Mouse (Mus musculus) MEL (cell line): ENCODE results near the gene Aven. TPM values are rescaled to one million over a fixed set of nuclear protein-coding genes. Genes with fewer than 3 reads are reported as not detected.

Experiments used
- DNase-seq: peaks from one replicate; pipeline ENCODE4 v3.0.0; 2011; ENCODE audit warnings: low read depth, low spot score
- H3K27ac ChIP-seq: 2 replicates; pipeline ENCODE4 v1.5.1; 2012; ENCODE audit warnings: low read depth, mild to moderate bottlenecking, control low read depth, low read length, moderate library complexity; ENCODE audit not compliant: control insufficient read depth
- H3K27me3 ChIP-seq, 2 experiments: fragments of 150-350 bp in 1 of 2; sonication (generic) in 1 of 2; 2 replicates each; pipeline ENCODE4 v1.6.1; 2012; ENCODE audit warnings: low read length in 2 of 2, mild to moderate bottlenecking in 2 of 2, improper control_type of control experiment in 1 of 2, moderate library complexity in 1 of 2; ENCODE audit not compliant: insufficient read depth in 2 of 2, control insufficient read depth in 1 of 2
- H3K36me3 ChIP-seq, 2 experiments: 2 replicates each; pipeline ENCODE4 v1.6.1; 2012 to 2014; ENCODE audit warnings: low read length in 2 of 2, improper control_type of control experiment in 1 of 2, inconsistent platforms in 1 of 2, mild to moderate bottlenecking in 1 of 2; ENCODE audit not compliant: insufficient read depth in 2 of 2, control insufficient read depth in 1 of 2
- H3K4me1 ChIP-seq, 2 experiments: fragments of 150-350 bp in 1 of 2; sonication (generic) in 1 of 2; 2 replicates each; pipeline ENCODE4 v1.6.1; 2012; ENCODE audit warnings: low read length in 2 of 2, improper control_type of control experiment in 1 of 2, mild to moderate bottlenecking in 1 of 2; ENCODE audit not compliant: insufficient read depth in 2 of 2, control insufficient read depth in 1 of 2
- H3K4me3 ChIP-seq, 2 experiments: fragments of 150-350 bp in 1 of 2; sonication (generic) in 1 of 2; 2 replicates each; pipeline ENCODE4 v1.5.1; 2012; ENCODE audit warnings: low read depth in 2 of 2, low read length in 2 of 2, mild to moderate bottlenecking in 2 of 2, moderate library complexity in 2 of 2, control low read depth in 1 of 2, improper control_type of control experiment in 1 of 2; ENCODE audit not compliant: control insufficient read depth in 1 of 2, insufficient read depth in 1 of 2
- H3K79me2 ChIP-seq: 2 replicates; pipeline ENCODE4 v1.6.1; 2012; ENCODE audit warnings: mild to moderate bottlenecking, low read length, moderate library complexity; ENCODE audit not compliant: control insufficient read depth, poor library complexity, insufficient read depth
- H3K9ac ChIP-seq: 2 replicates; pipeline ENCODE4 v1.6.1; 2012; ENCODE audit warnings: low read depth, mild to moderate bottlenecking, control low read depth, low read length, moderate library complexity; ENCODE audit not compliant: control insufficient read depth, poor library complexity, severe bottlenecking
- H3K9me3 ChIP-seq: fragments of 150-350 bp; sonication (generic); replicated peaks from 2 replicates; pipeline ENCODE4 v1.6.1; 2012; ENCODE audit warnings: mild to moderate bottlenecking, low read length, improper control_type of control experiment, moderate library complexity; ENCODE audit not compliant: insufficient read depth
- BHLHE40 ChIP-seq: IDR thresholded peaks from 2 replicates; pipeline ENCODE4 v1.6.1; 2012; ENCODE audit warnings: low read depth, mild to moderate bottlenecking, inconsistent platforms, low read length, improper control_type of control experiment, borderline replicate concordance
- CHD1 ChIP-seq: IDR thresholded peaks from 2 replicates; pipeline ENCODE4 v1.6.1; 2012; ENCODE audit warnings: low read depth, mild to moderate bottlenecking, inconsistent platforms, low read length, improper control_type of control experiment
- CHD2 ChIP-seq: IDR thresholded peaks from 2 replicates; pipeline ENCODE4 v1.6.1; 2011; ENCODE audit warnings: low read length, improper control_type of control experiment
- CTCF ChIP-seq, 3 experiments: IDR thresholded peaks in 2 of 3; conservative IDR thresholded peaks in 1 of 3; 2 replicates each; pipeline ENCODE4 v1.5.1; 2011 to 2012; ENCODE audit warnings: low read length in 3 of 3, low read depth in 2 of 3, mild to moderate bottlenecking in 2 of 3, improper control_type of control experiment in 1 of 3, inconsistent platforms in 1 of 3, mixed read lengths in 1 of 3, moderate library complexity in 1 of 3; ENCODE audit not compliant: control insufficient read depth in 1 of 3, insufficient read depth in 1 of 3, poor library complexity in 1 of 3, severe bottlenecking in 1 of 3
- ELF1 ChIP-seq: IDR thresholded peaks from 2 replicates; pipeline ENCODE4 v1.6.1; 2014; ENCODE audit warnings: low read depth, mild to moderate bottlenecking, inconsistent platforms, low read length, improper control_type of control experiment, moderate library complexity
- EP300 ChIP-seq, 2 experiments: IDR thresholded peaks; 2 replicates each; pipeline ENCODE4 v1.6.1; 2011; ENCODE audit warnings: improper control_type of control experiment in 2 of 2, low read length in 2 of 2, low read depth in 1 of 2, mild to moderate bottlenecking in 1 of 2
- ETS1 ChIP-seq: IDR thresholded peaks from 2 replicates; pipeline ENCODE4 v1.6.1; 2012; ENCODE audit warnings: low read depth, mild to moderate bottlenecking, inconsistent platforms, low read length, improper control_type of control experiment, moderate library complexity
- GATA1 ChIP-seq: IDR thresholded peaks from 2 replicates; pipeline ENCODE4 v1.6.1; 2011; ENCODE audit warnings: low read depth, low read length, improper control_type of control experiment
- HCFC1 ChIP-seq: IDR thresholded peaks from 2 replicates; pipeline ENCODE4 v1.6.1; 2012; ENCODE audit warnings: low read depth, mild to moderate bottlenecking, inconsistent platforms, low read length, improper control_type of control experiment, moderate library complexity
- KAT2A ChIP-seq: conservative IDR thresholded peaks from 2 replicates; pipeline ENCODE4 v1.6.1; 2012; ENCODE audit warnings: low read depth, low read length, improper control_type of control experiment, inconsistent platforms
- MAFK ChIP-seq: IDR thresholded peaks from 2 replicates; pipeline ENCODE4 v1.6.1; 2011; ENCODE audit warnings: low read depth, mild to moderate bottlenecking, low read length, improper control_type of control experiment, borderline replicate concordance
- MAZ ChIP-seq: IDR thresholded peaks from 2 replicates; pipeline ENCODE4 v1.6.1; 2012; ENCODE audit warnings: low read depth, mild to moderate bottlenecking, inconsistent platforms, low read length, improper control_type of control experiment
- MXI1 ChIP-seq: IDR thresholded peaks from 2 replicates; pipeline ENCODE4 v1.6.1; 2011; ENCODE audit warnings: mild to moderate bottlenecking, low read depth, low read length, improper control_type of control experiment
- MYB ChIP-seq: IDR thresholded peaks from 2 replicates; pipeline ENCODE4 v1.6.1; 2011; ENCODE audit warnings: mild to moderate bottlenecking, low read depth, low read length, improper control_type of control experiment
- MYC ChIP-seq: IDR thresholded peaks from 2 replicates; pipeline ENCODE4 v1.6.1; 2011; ENCODE audit warnings: low read depth, mild to moderate bottlenecking, low read length, improper control_type of control experiment, moderate library complexity
- NRF1 ChIP-seq: IDR thresholded peaks from 2 replicates; pipeline ENCODE4 v1.6.1; 2014; ENCODE audit warnings: low read depth, mild to moderate bottlenecking, inconsistent platforms, low read length, improper control_type of control experiment, moderate library complexity; ENCODE audit not compliant: poor library complexity, insufficient read depth, severe bottlenecking
- POLR2AphosphoS2 ChIP-seq: IDR thresholded peaks from 2 replicates; pipeline ENCODE4 v1.6.1; 2011; ENCODE audit warnings: low read length, improper control_type of control experiment
- RCOR1 ChIP-seq: IDR thresholded peaks from 2 replicates; pipeline ENCODE4 v1.6.1; 2012; ENCODE audit warnings: low read depth, mild to moderate bottlenecking, inconsistent platforms, low read length, improper control_type of control experiment
- SIN3A ChIP-seq: IDR thresholded peaks from 2 replicates; pipeline ENCODE4 v1.6.1; 2012; ENCODE audit warnings: low read length, improper control_type of control experiment, inconsistent platforms
- TAL1 ChIP-seq: IDR thresholded peaks from 2 replicates; pipeline ENCODE4 v1.6.1; 2012; ENCODE audit warnings: mild to moderate bottlenecking, inconsistent platforms, low read length, moderate library complexity, mixed read lengths
- TBP ChIP-seq: IDR thresholded peaks from 2 replicates; pipeline ENCODE4 v1.8.0; 2011; ENCODE audit warnings: low read depth, low read length, improper control_type of control experiment
- TCF12 ChIP-seq: IDR thresholded peaks from 2 replicates; pipeline ENCODE4 v1.6.1; 2014; ENCODE audit warnings: low read depth, mild to moderate bottlenecking, inconsistent platforms, low read length, improper control_type of control experiment, moderate library complexity
- USF1 ChIP-seq: IDR thresholded peaks from 2 replicates; pipeline ENCODE4 v1.6.1; 2014; ENCODE audit warnings: low read depth, mild to moderate bottlenecking, inconsistent platforms, low read length, improper control_type of control experiment, moderate library complexity
- ZKSCAN1 ChIP-seq: IDR thresholded peaks from 2 replicates; pipeline ENCODE4 v1.6.1; 2012; ENCODE audit warnings: low read depth, mild to moderate bottlenecking, inconsistent platforms, low read length, improper control_type of control experiment, moderate library complexity
- ZNF384 ChIP-seq: IDR thresholded peaks from 2 replicates; pipeline ENCODE4 v1.6.1; 2012; ENCODE audit warnings: low read depth, mild to moderate bottlenecking, inconsistent platforms, low read length, improper control_type of control experiment
- polyA plus RNA-seq, 2 experiments: library from polyadenylated mRNA; stranded (reverse) in 1 of 2; unstranded in 1 of 2; fragments of >175 nt in 1 of 2; fragments of >200 nt in 1 of 2; gene quantifications; 2 replicates each; pipeline versions ENCODE4 v1.2.1 to v1.2.4; 2012; ENCODE audit warnings: low replicate concordance in 2 of 2, low read depth in 1 of 2; ENCODE audit not compliant: insufficient read length in 2 of 2, insufficient read depth in 1 of 2, missing spikeins in 1 of 2
- total RNA-seq: library from RNA; depleted of rRNA; stranded (reverse); fragments of 300-350 nt; gene quantifications from 2 replicates; pipeline ENCODE4 v1.2.3, GENCODE M21; 2012

Aven gene
- total and polyA plus RNA-seq, 3 experiments = 33.4 to 72.8 (median 50.3) TPM

DNA sequence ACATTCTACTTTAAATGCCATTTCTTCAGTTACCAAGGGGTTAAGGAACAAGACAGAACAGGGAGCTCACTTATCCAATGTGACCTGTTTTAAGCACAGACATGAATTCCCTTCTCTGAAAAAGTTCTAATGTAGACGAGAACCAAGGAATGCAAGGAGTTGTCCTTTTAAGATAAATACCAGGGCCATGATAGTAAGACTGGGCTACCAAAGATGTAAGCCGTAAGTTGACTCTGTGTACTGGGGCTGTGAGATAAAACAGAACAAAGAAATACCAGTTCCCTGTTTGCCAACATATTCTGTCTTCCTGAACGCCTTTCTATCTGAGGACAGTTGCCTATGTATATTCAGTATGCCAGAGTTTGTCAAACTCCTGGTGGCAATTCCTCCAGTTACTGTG lies 176.7 kb downstream of the Aven start:
- Histone ChIP-seq H3K27ac (no peak overlapping the region), H3K9ac (no peak overlapping the region), H3K4me1 (peaks cover 0 to 4% of the 10 kb centered on the region in 2 experiments; a peak in 1 of 4 replicates), H3K9me3 (no peaks in the 10 kb centered on the region), H3K4me3 (no peak overlapping the region), H3K27me3 (no peaks in the 10 kb centered on the region), H3K79me2 (no peaks in the 10 kb centered on the region), H3K36me3 (peaks cover 0 to 4% of the 10 kb centered on the region in 2 experiments; a peak in 1 of 4 replicates)
- TF ChIP-seq USF1 = no peak
- peak; percentile 50; the same call in 1 of the 2 replicates for TF ChIP-seq GATA1
- TF ChIP-seq MYB = 0 out of 2 replicates have a peak, but pooled peaks have one; percentile 21
- TF ChIP-seq EP300 (IDR thresholded peaks at IDR 0.05; ENCODE audit: low read depth in 1 of 2, low read length in 2 of 2) = peak; percentile 62 to 68
- peak; percentile 39; the same call in 1 of the 2 replicates for TF ChIP-seq TCF12
- TF ChIP-seq TAL1 = peak; percentile 25; the same call in 1 of the 2 replicates
- peak; percentile 50 for DNase-seq

DNA sequence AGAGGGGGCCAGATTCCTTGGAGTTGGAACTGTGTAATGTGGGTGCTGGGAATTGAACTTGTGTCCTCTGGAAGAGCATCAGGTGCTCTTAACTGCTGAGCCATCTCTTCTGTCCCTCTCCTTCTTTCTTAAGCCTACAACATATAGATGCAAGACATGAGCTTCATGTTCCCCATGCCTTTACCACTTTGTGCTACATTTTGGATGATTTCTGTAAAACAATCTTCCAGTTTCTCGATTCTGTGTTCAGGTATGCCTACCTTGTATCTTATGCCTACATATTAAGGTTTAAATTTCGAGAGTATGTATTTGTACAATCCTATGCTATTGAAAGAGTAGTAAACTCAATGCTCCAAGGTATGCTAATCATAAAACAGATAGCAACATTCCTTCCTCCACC lies 183.4 kb downstream of the Aven start:
- no peaks in the 10 kb centered on the region for H3K79me2 ChIP-seq
- peak; percentile 50 for DNase-seq
- H3K27me3 ChIP-seq = no peaks in the 10 kb centered on the region
- no peak for TF ChIP-seq USF1
- TF ChIP-seq CHD2 = no peak
- peak; percentile 34; the same call in 1 of the 2 replicates for TF ChIP-seq TBP
- H3K9me3 ChIP-seq = no peaks in the 10 kb centered on the region
- peaks cover 15 to 21% of the 10 kb centered on the region in 2 experiments for H3K4me1 ChIP-seq
- peaks cover 0 to 14% of the 10 kb centered on the region in 2 experiments; a peak in 2 of 4 replicates for H3K36me3 ChIP-seq
- H3K27ac ChIP-seq = peak overlapping the region; percentile 69
- H3K9ac ChIP-seq = no peak overlapping the region
- H3K4me3 ChIP-seq = no peak overlapping the region

DNA sequence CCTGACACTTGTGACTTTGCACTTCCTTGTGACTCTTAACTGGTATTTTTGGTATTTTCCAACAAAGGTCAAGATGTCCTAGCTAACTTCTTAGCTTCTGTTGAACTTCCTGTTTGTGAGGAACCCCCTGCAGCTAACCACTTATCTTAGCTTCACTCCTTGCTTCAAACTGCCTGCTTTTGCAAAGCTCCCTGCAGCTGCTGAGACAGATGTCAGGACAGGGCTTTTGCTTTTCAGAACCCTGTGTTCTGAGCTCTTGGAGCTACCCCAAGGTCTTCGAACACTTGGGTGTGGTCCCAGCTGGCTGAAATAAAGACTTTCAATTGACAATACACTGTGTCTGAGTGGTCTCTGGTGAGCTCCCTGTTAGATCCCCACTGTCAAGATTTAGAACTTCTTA lies 184.0 kb downstream of the Aven start:
- Histone ChIP-seq H3K9me3 (no peaks in the 10 kb centered on the region), H3K79me2 (no peaks in the 10 kb centered on the region), H3K9ac (peak overlapping the region; percentile 35; the same call in 1 of the 2 replicates), H3K36me3 (peaks cover 0 to 14% of the 10 kb centered on the region in 2 experiments; a peak in 2 of 4 replicates), H3K27ac (peak overlapping the region; percentile 78), H3K4me3 (0 out of 4 replicates have a peak overlapping the region, but pooled peaks of 1 of the 2 experiments have one; percentile 9), H3K27me3 (no peaks in the 10 kb centered on the region), H3K4me1 (peaks cover 15 to 26% of the 10 kb centered on the region in 2 experiments)
- DNase-seq = peak; percentile 93
- TF ChIP-seq ZKSCAN1 = no peak
- TF ChIP-seq CTCF (IDR thresholded peaks at IDR 0.05 in 2 of 3, conservative IDR thresholded peaks at IDR 0.05 in 1 of 3; ENCODE audit: control insufficient read depth in 1 of 3, insufficient read depth in 1 of 3, low read depth in 2 of 3, low read length in 3 of 3, poor library complexity in 1 of 3, severe bottlenecking in 1 of 3) = no peak
- peak; percentile 84 for TF ChIP-seq GATA1
- 0 out of 2 replicates have a peak, but pooled peaks have one; percentile 33 for TF ChIP-seq MYC
- peak; percentile 89 for TF ChIP-seq ETS1
- TF ChIP-seq ZNF384 = no peak
- TF ChIP-seq TBP = peak; percentile 67; the same call in 1 of the 2 replicates
- no peak for TF ChIP-seq POLR2AphosphoS2
- no peak for TF ChIP-seq MXI1
- TF ChIP-seq KAT2A = no peak
- TF ChIP-seq ELF1 = peak; percentile 66
- TF ChIP-seq USF1 = no peak
- TF ChIP-seq BHLHE40 = no peak
- peak; percentile 59 for TF ChIP-seq SIN3A
- no peak; the same call in 1 of the 2 replicates for TF ChIP-seq HCFC1
- no peak for TF ChIP-seq CHD1
- TF ChIP-seq NRF1 = no peak
- TF ChIP-seq MAFK = no peak
- TF ChIP-seq RCOR1 = no peak; the same call in 1 of the 2 replicates
- TF ChIP-seq MAZ = no peak
- peak; percentile 94 for TF ChIP-seq TCF12
